Mouse (Mus musculus) C2C12 (cell line): ENCODE measurements around the gene H2-Q2.
"Not testable (repeated sequence)": the region's sequence is repeated elsewhere in the genome, so short reads cannot be mapped to it uniquely, and the experiment has no call there.

Experiments
- CTCF ChIP-seq: IDR thresholded peaks from one replicate; pipeline ENCODE4 v1.5.1; 2011; ENCODE audit not compliant: control insufficient read depth, insufficient read depth, insufficient read length
- MAX ChIP-seq: IDR thresholded peaks from one replicate; pipeline ENCODE4 v1.6.1; 2011; ENCODE audit warnings: mild to moderate bottlenecking, control low read depth
- USF1 ChIP-seq: IDR thresholded peaks from one replicate; pipeline ENCODE4 v1.6.1; 2011; ENCODE audit warnings: low read depth, mild to moderate bottlenecking, control low read depth, moderate library complexity

GRCm38 (mm10) chr17:35329714-35330113 is 12.3 kb upstream of the H2-Q2 start:
- TF ChIP-seq MAX, CTCF, USF1: not testable (repeated sequence)
